ENCODE assay signal across 7 mouse cellular contexts in genomic region chr4:141545743-141546333, GRCm38 (mm10). TPM values are rescaled to one million over a fixed set of nuclear protein-coding genes. Genes with fewer than 3 reads are reported as not detected.
A peak's percentile ranks its signal among the peaks of the same experiment; 100 is the strongest.
DNase-seq lines count a peak whose midpoint lies in the region; ATAC-seq and TF ChIP-seq lines count a peak whose summit lies in the region.

No protein-coding gene starts in this region.

- H3K4me2 ChIP-seq in embryonic facial prominence, embryonic 12.5 days (replicated peaks) = peak overlapping the region; percentile 88
- peak overlapping the region; percentile 99 for H3K4me2 ChIP-seq in limb, embryonic 13.5 days (replicated peaks)
- peak overlapping the region; percentile 92 for H3K4me2 ChIP-seq in midbrain, embryonic 16.5 days (ENCODE audit: low read length)

- peak overlapping the region; percentile 100 for H3K27ac ChIP-seq in embryonic facial prominence, embryonic 12.5 days
- H3K27ac ChIP-seq in heart, adult 2 months = peak overlapping the region; percentile 99
- H3K27ac ChIP-seq in limb, embryonic 13.5 days = peak overlapping the region; percentile 100
- H3K27ac ChIP-seq in midbrain, embryonic 16.5 days (ENCODE audit: low read length) = peak overlapping the region; percentile 100

- intact Hi-C loops in heart, adult 2 months (cut with DNase I) = loop anchor here (1.0 kb wide), 1 partner anchor 8 kb away; the partner anchor contains the start of gene Spen

- peak overlapping the region; percentile 70 for H3K4me3 ChIP-seq in embryonic facial prominence, embryonic 12.5 days
- peak overlapping the region; percentile 88 for H3K4me3 ChIP-seq in heart, adult 2 months
- H3K4me3 ChIP-seq in limb, embryonic 13.5 days = peak overlapping the region; percentile 71
- peak overlapping the region; percentile 73 for H3K4me3 ChIP-seq in midbrain, embryonic 16.5 days (ENCODE audit: low read depth, low read length)

- TF ChIP-seq CTCF in heart, adult 2 months (IDR thresholded peaks at IDR 0.05) = no peak

- 0 out of 2 replicates have a peak, but pooled peaks cover 1% of the 10 kb centered on the region for H3K79me2 ChIP-seq in heart, adult 2 months (replicated peaks; ENCODE audit: control insufficient read depth, insufficient read depth, low read length)

- peak overlapping the region; percentile 92 for H3K9ac ChIP-seq in embryonic facial prominence, embryonic 12.5 days
- peak overlapping the region; percentile 94 for H3K9ac ChIP-seq in heart, adult 2 months (ENCODE audit: low read depth, low read length)
- peak overlapping the region; percentile 97 for H3K9ac ChIP-seq in limb, embryonic 13.5 days
- peak overlapping the region; percentile 97 for H3K9ac ChIP-seq in midbrain, embryonic 16.5 days (ENCODE audit: low read depth, low read length)

- peak; percentile 94 for TF ChIP-seq POLR2A in heart, adult 2 months (IDR thresholded peaks at IDR 0.05; ENCODE audit: insufficient read depth, low read depth, low read length)

- H3K9me3 ChIP-seq in embryonic facial prominence, embryonic 12.5 days = no peaks in the 10 kb centered on the region
- H3K9me3 ChIP-seq in limb, embryonic 13.5 days = no peaks in the 10 kb centered on the region
- no peaks in the 10 kb centered on the region for H3K9me3 ChIP-seq in midbrain, embryonic 16.5 days (replicated peaks; ENCODE audit: control insufficient read depth, low read length, poor library complexity, severe bottlenecking)

- under 1% methylated on average over 52 of the region's 56 CpGs for WGBS in embryonic facial prominence, embryonic 12.5 days
- under 1% methylated on average over 56 of the region's 56 CpGs for WGBS in heart, adult 2 months
- under 1% methylated on average over 49 of the region's 56 CpGs for WGBS in limb, embryonic 13.5 days
- under 1% methylated on average over 52 of the region's 56 CpGs for WGBS in midbrain, embryonic 16.5 days

- no peak for TF ChIP-seq EP300 in heart, adult 2 months (IDR thresholded peaks at IDR 0.05; ENCODE audit: insufficient read depth, low read depth, low read length)

- H3K27me3 ChIP-seq in embryonic facial prominence, embryonic 12.5 days = no peaks in the 10 kb centered on the region
- H3K27me3 ChIP-seq in heart, adult 2 months (ENCODE audit: control insufficient read depth, insufficient read depth, low read length) = no peaks in the 10 kb centered on the region
- H3K27me3 ChIP-seq in limb, embryonic 13.5 days = no peaks in the 10 kb centered on the region
- no peaks in the 10 kb centered on the region for H3K27me3 ChIP-seq in midbrain, embryonic 16.5 days (ENCODE audit: control insufficient read depth, insufficient read depth, low read depth, low read length)

- peak; percentile 55 for ATAC-seq in embryonic facial prominence, embryonic 12.5 days (ENCODE audit: insufficient number of reproducible peaks, insufficient read depth, low FRiP score, low TSS enrichment)
- ATAC-seq in limb, embryonic 13.5 days (ENCODE audit: low FRiP score, low read depth) = peak; percentile 70
- ATAC-seq in midbrain, embryonic 16.5 days = peak; percentile 57

- no peaks in the 10 kb centered on the region for H3K36me3 ChIP-seq in embryonic facial prominence, embryonic 12.5 days
- H3K36me3 ChIP-seq in heart, adult 2 months (ENCODE audit: control insufficient read depth, insufficient read depth, low read length) = peaks cover 2% of the 10 kb centered on the region
- H3K36me3 ChIP-seq in limb, embryonic 13.5 days = no peaks in the 10 kb centered on the region
- no peaks in the 10 kb centered on the region for H3K36me3 ChIP-seq in midbrain, embryonic 16.5 days (ENCODE audit: control insufficient read depth, insufficient read depth, low read length)

- peak; percentile 100 for DNase-seq in adrenal gland, postnatal 25 days
- DNase-seq in heart, adult 2 months = peak; percentile 98 to 99
- peak; percentile 98 to 99 for DNase-seq in kidney, adult 8-10 months
- peak; percentile 96 to 99 for DNase-seq in spleen, postnatal 10 days (ENCODE audit: low spot score in 2 of 2)

- H3K4me1 ChIP-seq in embryonic facial prominence, embryonic 12.5 days = 0 out of 2 replicates have a peak, but pooled peaks cover 5% of the 10 kb centered on the region
- H3K4me1 ChIP-seq in heart, adult 2 months (ENCODE audit: control insufficient read depth, insufficient read depth, low read length) = no peaks in the 10 kb centered on the region; the same call in 1 of the 2 replicates
- peaks cover 16% of the 10 kb centered on the region for H3K4me1 ChIP-seq in limb, embryonic 13.5 days
- peaks cover 19% of the 10 kb centered on the region for H3K4me1 ChIP-seq in midbrain, embryonic 16.5 days (ENCODE audit: control insufficient read depth, insufficient read depth, low read length)

RNA-seq across cellular contexts. Expression of gene Spen, which starts 7.4 kb away (rescaled TPM):
- 70.0 and 79.4 TPM in 2 replicates for total RNA-seq in adrenal gland, postnatal 25 days (2021)
- polyA plus RNA-seq in embryonic facial prominence, embryonic 12.5 days (2016; fragmentation: Nextera tagmentation; extraction: Ambion mirVana) = 15.0 and 15.9 TPM in 2 replicates
- total RNA-seq in heart, adult 2 months (2021) = 10 to 100 TPM; 28.0 to 28.9 TPM
- polyA plus RNA-seq in heart, adult 2 months (2012; rRNA removed) = 10.7 and 11.5 TPM in 2 replicates
- polyA plus RNA-seq in limb, embryonic 13.5 days (2015; fragmentation: Nextera tagmentation; extraction: Ambion mirVana) = 10.8 and 11.5 TPM in 2 replicates
- 13.6 and 19.2 TPM in 2 replicates for polyA plus RNA-seq in midbrain, embryonic 16.5 days (2015; fragmentation: Nextera tagmentation; extraction: Ambion mirVana)

Comparison
In these comparisons a context has a peak if more than half of its experiments do, and no peak if none do; other contexts are left out.
1. Peak in every context shown above with its lines: DNase-seq, ATAC-seq, H3K4me3 ChIP-seq and H3K27ac ChIP-seq.